Mouse (Mus musculus) stomach, adult 2 months (tissue): ENCODE data around the gene Smlr1. TPM values are rescaled to one million over a fixed set of nuclear protein-coding genes. Genes with fewer than 3 reads are reported as not detected.

Experiments
- polyA plus RNA-seq: library from polyadenylated mRNA; depleted of rRNA; stranded (reverse); fragments of >200 nt; gene quantifications from 2 replicates; pipeline ENCODE4 v1.2.3, GENCODE M21; 2012; rRNA removed

Gene Smlr1
- polyA plus RNA-seq, result 0.10 TPM in 1 of 2 replicates, not detected in the other

GRCm38 (mm10) chr10:25535891-25536331, at the start of gene Smlr1:
Smlr1 (minus strand) TSS chr10:25536267.

Other genes with a start within 250 kb of the Smlr1 start
- gene Akap7, start 228.4 kb downstream of the Smlr1 start, polyA plus RNA-seq, result 0.31 and 0.78 TPM in 2 replicates
- 4.1 and 8.0 TPM in 2 replicates for gene Epb41l2, start 176.5 kb downstream of the Smlr1 start, polyA plus RNA-seq